Mouse (Mus musculus) midbrain, embryonic 13.5 days (tissue): ENCODE measurements around the gene Tacc3. TPM values are rescaled to one million over a fixed set of nuclear protein-coding genes. Genes with fewer than 3 reads are reported as not detected.
A peak's percentile ranks its signal among the peaks of the same experiment; 100 is the strongest.

Experiments used
- ATAC-seq: fragments of 200-750 bp; cut with Nextera tagmentation; 2 replicates; pipeline ENCODE4 v1.8.0; 2017; ENCODE audit warnings: mild to moderate bottlenecking, moderate TSS enrichment, moderate library complexity
- H3K27ac ChIP-seq: fragments of 300-500 bp; sonication (generic); 2 replicates; pipeline ENCODE4 v1.5.1; 2015; ENCODE audit warnings: inconsistent platforms, mild to moderate bottlenecking, moderate library complexity
- H3K27me3 ChIP-seq: fragments of 300-500 bp; sonication (generic); 2 replicates; pipeline ENCODE4 v1.6.1; 2015; ENCODE audit warnings: mild to moderate bottlenecking, inconsistent platforms
- H3K36me3 ChIP-seq: fragments of 300-500 bp; sonication (generic); 2 replicates; pipeline ENCODE4 v1.6.1; 2015; ENCODE audit warnings: mild to moderate bottlenecking, inconsistent platforms
- H3K4me1 ChIP-seq: fragments of 300-500 bp; sonication (generic); replicated peaks from 2 replicates; pipeline ENCODE4 v1.6.1; 2015; ENCODE audit warnings: inconsistent platforms
- H3K4me2 ChIP-seq: fragments of 300-500 bp; sonication (generic); replicated peaks from 2 replicates; pipeline ENCODE4 v1.6.1; 2015; ENCODE audit warnings: moderate library complexity, mild to moderate bottlenecking, inconsistent platforms
- H3K4me3 ChIP-seq: fragments of 300-500 bp; sonication (generic); replicated peaks from 2 replicates; pipeline ENCODE4 v1.5.1; 2015; ENCODE audit warnings: mild to moderate bottlenecking, inconsistent platforms
- H3K9ac ChIP-seq: fragments of 300-500 bp; sonication (generic); replicated peaks from 2 replicates; pipeline ENCODE4 v1.6.1; 2015; ENCODE audit warnings: mild to moderate bottlenecking, inconsistent platforms
- H3K9me3 ChIP-seq: fragments of 300-500 bp; sonication (generic); 2 replicates; pipeline ENCODE4 v1.6.1; 2016; ENCODE audit warnings: mild to moderate bottlenecking, inconsistent platforms
- WGBS: fragments of 180-500 bp; shearing (Covaris S2); methylation state at CpG from one replicate; pipeline ENCODE4 v1.1.7; 2015; 5-methylcytosine and 5-hydroxymethylcytosine counted together
- polyA plus RNA-seq: library from polyadenylated mRNA; unstranded; fragments of >200 nt; fragmentation: Nextera tagmentation; extraction: Ambion mirVana; gene quantifications from 2 replicates; pipeline ENCODE4 v1.2.1, GENCODE M21; 2015

Tacc3 gene
- polyA plus RNA-seq, 1 experiment from 2014 or later, result 84.6 TPM

- no peaks in the 10 kb centered on the region for H3K36me3 ChIP-seq
- no peaks in the 10 kb centered on the region for H3K9me3 ChIP-seq
- no peak overlapping the region for H3K9ac ChIP-seq
- H3K4me3 ChIP-seq, result no peak overlapping the region
- no peak overlapping the region for H3K4me2 ChIP-seq
- H3K4me1 ChIP-seq, result peaks cover 42% of the 10 kb centered on the region
- H3K27me3 ChIP-seq, result peaks cover 69% of the 10 kb centered on the region
- no peak for ATAC-seq
- no peak overlapping the region for H3K27ac ChIP-seq
- 84% methylated on average over 4 of the region's 4 CpGs for WGBS
Measured at GRCm38 (mm10) chr5:33687142-33687541, 29.2 kb downstream of the Tacc3 start.

GRCm38 (mm10) chr5:33688278-33689220 is 30.6 kb downstream of the Tacc3 start:
- Histone ChIP-seq H3K4me2 (peak overlapping the region; percentile 36), H3K4me1 (peaks cover 54% of the 10 kb centered on the region), H3K27me3 (peaks cover 76% of the 10 kb centered on the region), H3K4me3 (no peak overlapping the region), H3K9me3 (no peaks in the 10 kb centered on the region), H3K9ac (peak overlapping the region; percentile 54; the same call in 1 of the 2 replicates), H3K27ac (peak overlapping the region; percentile 80), H3K36me3 (no peaks in the 10 kb centered on the region)
- WGBS, result 34% methylated on average over 14 of the region's 14 CpGs
- no peak for ATAC-seq

- Histone ChIP-seq H3K27ac (peak overlapping the region; percentile 80), H3K27me3 (peaks cover 82% of the 10 kb centered on the region), H3K4me2 (peak overlapping the region; percentile 36), H3K4me3 (no peak overlapping the region), H3K4me1 (peaks cover 58% of the 10 kb centered on the region), H3K9me3 (no peaks in the 10 kb centered on the region), H3K36me3 (no peaks in the 10 kb centered on the region), H3K9ac (peak overlapping the region; percentile 54)
- WGBS, result 8% methylated on average over 20 of the region's 20 CpGs
- peak; percentile 90 for ATAC-seq
Measured at GRCm38 (mm10) chr5:33689221-33689844, 31.4 kb downstream of the Tacc3 start.

DNA sequence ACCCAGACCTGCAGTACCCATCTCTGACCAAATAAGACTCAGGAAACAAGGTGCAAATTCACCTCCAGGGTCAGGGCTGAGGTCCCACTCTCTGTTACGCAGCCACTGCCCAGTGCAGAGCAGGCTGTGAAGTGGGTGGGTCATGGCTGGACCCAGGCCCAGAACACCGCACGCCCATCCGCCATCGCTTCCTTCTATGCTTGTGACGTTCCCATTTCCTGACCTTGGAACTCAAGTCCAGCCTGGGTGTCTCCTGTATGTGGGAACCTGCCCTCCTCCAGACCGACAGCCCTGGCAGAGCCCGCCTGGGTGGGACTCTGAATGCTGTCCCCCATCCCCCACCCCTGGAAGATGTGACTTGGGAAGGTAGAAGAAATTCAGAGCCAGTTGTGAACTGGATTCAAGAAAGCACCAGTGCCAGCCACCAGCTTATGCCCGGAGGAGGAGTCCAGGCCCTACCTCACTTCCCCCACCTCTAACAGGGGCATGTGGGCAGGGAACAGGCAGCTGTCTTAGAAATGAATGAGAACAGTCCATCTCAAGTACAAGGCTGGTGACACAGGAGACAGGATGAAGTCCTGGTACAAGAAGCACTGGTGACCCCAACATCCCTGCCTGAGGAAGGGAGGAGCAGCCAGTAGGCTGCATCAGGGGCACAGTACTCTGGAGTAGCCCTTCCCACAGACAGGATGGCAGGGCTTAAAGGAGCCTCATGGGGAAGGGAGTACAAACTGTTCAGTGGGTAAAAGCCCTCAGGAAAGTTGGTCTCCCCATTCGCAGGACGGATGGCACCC is 32.1 kb downstream of the Tacc3 start:
- WGBS, result 51% methylated on average over 11 of the region's 11 CpGs
- H3K9ac ChIP-seq, result peak overlapping the region; percentile 54
- peaks cover 79% of the 10 kb centered on the region for H3K27me3 ChIP-seq
- no peaks in the 10 kb centered on the region for H3K9me3 ChIP-seq
- H3K4me1 ChIP-seq, result peaks cover 63% of the 10 kb centered on the region
- no peak overlapping the region for H3K4me3 ChIP-seq
- ATAC-seq, result peak; percentile 38
- no peaks in the 10 kb centered on the region for H3K36me3 ChIP-seq
- peak overlapping the region; percentile 36; the same call in 1 of the 2 replicates for H3K4me2 ChIP-seq
- H3K27ac ChIP-seq, result peak overlapping the region; percentile 77

DNA sequence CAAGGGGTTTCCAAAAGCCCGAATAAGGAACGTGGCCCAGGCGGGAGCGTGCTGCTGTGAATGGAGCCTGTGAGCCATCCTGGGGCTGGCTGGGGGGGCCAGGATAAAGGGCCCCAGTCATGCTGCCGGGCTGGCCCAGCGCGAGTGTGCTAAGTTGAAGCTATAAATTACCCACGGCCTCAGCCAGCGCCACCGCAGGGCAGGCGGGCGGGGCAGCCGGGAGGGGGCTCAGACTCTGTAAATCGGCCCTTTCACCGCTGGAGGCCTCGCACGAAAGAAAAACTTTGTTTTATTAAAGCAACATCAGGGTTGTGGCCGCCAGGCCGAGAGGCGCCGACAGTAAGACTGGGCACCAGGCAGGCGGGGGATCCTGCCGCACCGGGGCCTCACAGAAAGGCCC is 34.5 kb downstream of the Tacc3 start:
- Histone ChIP-seq H3K4me2 (peak overlapping the region; percentile 13), H3K9ac (0 out of 2 replicates have a peak overlapping the region, but pooled peaks have one; percentile 14), H3K36me3 (no peaks in the 10 kb centered on the region), H3K27me3 (peaks cover 71% of the 10 kb centered on the region), H3K27ac (peak overlapping the region; percentile 59), H3K4me3 (no peak overlapping the region), H3K9me3 (no peaks in the 10 kb centered on the region), H3K4me1 (peaks cover 84% of the 10 kb centered on the region)
- 2% methylated on average over 24 of the region's 24 CpGs for WGBS
- ATAC-seq, result no peak

GRCm38 (mm10) chr5:33694461-33694847 is 36.5 kb downstream of the Tacc3 start:
- peaks cover 74% of the 10 kb centered on the region for H3K27me3 ChIP-seq
- peak overlapping the region; percentile 81 for H3K4me2 ChIP-seq
- 23% methylated on average over 9 of the region's 9 CpGs for WGBS
- H3K9me3 ChIP-seq, result no peaks in the 10 kb centered on the region
- ATAC-seq, result peak; percentile 18
- peaks cover 89% of the 10 kb centered on the region for H3K4me1 ChIP-seq
- no peak overlapping the region for H3K9ac ChIP-seq
- peak overlapping the region; percentile 84 for H3K27ac ChIP-seq
- H3K36me3 ChIP-seq, result no peaks in the 10 kb centered on the region
- no peak overlapping the region for H3K4me3 ChIP-seq

DNA sequence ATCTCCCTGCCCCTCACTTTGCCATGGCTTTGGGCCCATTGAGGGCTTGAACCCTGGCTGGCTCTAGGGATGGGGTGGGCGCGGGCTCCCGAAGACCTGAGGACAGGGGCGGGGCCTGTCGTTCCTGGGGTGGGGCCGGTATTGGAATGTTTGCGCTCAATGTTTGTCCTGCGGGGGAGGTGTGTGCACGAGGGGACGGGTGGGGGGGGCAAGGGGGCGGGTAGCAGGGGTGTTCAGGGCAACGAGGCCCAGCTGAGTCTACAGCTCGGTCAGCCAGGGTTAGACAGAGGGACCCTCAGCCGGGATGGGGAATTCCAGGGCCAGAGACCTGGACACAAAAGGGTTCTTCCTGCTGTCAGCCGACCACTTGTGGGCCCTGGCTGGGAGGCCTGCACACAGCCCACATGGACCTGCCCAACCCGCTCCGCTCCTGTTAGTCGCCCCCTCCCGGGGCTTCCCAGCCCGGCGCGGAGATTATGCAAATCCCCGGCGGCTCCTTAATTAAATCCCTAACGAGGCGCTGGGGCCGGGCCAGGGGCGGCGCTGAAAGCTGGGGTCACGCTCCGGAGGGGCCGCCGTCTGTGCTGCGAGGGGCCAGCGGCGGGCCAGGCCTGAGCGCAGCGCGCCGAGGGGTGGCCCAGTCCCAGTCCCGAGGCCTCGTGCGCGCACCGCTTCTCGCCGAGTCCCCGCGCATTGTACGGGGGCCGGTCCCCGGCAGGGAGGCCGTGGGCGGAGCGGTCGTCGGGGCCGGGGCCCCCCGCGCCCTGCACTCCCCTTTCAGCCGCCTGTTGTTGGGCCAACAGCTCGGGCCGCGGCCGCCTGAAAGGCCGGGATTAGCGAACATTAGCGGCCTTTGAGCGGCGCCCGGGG is 37.2 kb downstream of the Tacc3 start:
- Histone ChIP-seq H3K4me2 (peak overlapping the region; percentile 81), H3K27me3 (peaks cover 78% of the 10 kb centered on the region), H3K27ac (peak overlapping the region; percentile 84), H3K9ac (peak overlapping the region; percentile 63), H3K9me3 (no peaks in the 10 kb centered on the region), H3K4me3 (peak overlapping the region; percentile 44), H3K36me3 (no peaks in the 10 kb centered on the region), H3K4me1 (peaks cover 89% of the 10 kb centered on the region)
- under 1% methylated on average over 70 of the region's 71 CpGs for WGBS
- peak; percentile 81 for ATAC-seq

DNA sequence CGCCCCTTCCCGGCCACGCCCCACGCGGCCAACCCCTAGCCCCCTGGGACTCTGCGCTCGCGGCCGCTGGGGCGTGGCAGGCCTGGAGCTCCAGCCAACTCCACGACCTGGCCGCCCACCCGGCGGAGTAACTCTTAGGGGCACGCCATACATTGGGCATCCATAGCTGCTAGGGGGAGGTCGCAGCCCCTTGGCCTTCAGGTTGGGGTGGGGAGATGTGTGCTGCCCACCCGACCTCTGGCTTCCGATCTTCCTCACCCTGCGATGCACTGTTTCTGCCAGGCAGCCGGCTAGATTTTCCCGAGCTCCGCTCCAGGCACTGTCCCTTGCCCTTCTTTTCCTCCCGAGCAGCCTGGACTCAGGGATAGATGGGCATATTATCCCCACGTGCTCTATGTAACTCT is 37.8 kb downstream of the Tacc3 start:
- Histone ChIP-seq H3K9me3 (no peaks in the 10 kb centered on the region), H3K27ac (peak overlapping the region; percentile 84), H3K9ac (peak overlapping the region; percentile 63), H3K27me3 (peaks cover 76% of the 10 kb centered on the region), H3K4me3 (peak overlapping the region; percentile 44), H3K36me3 (no peaks in the 10 kb centered on the region), H3K4me2 (peak overlapping the region; percentile 81), H3K4me1 (peaks cover 88% of the 10 kb centered on the region)
- WGBS, result under 1% methylated on average over 24 of the region's 24 CpGs
- ATAC-seq, result no peak; the same call in 1 of the 2 replicates

GRCm38 (mm10) chr5:33696430-33696829 is 38.5 kb downstream of the Tacc3 start:
- Histone ChIP-seq H3K9ac (no peak overlapping the region), H3K27me3 (peaks cover 77% of the 10 kb centered on the region), H3K4me3 (no peak overlapping the region), H3K4me1 (peaks cover 86% of the 10 kb centered on the region), H3K27ac (no peak overlapping the region), H3K9me3 (no peaks in the 10 kb centered on the region), H3K36me3 (no peaks in the 10 kb centered on the region), H3K4me2 (peak overlapping the region; percentile 81; the same call in 1 of the 2 replicates)
- WGBS, result 43% methylated on average over 5 of the region's 5 CpGs
- no peak for ATAC-seq

DNA sequence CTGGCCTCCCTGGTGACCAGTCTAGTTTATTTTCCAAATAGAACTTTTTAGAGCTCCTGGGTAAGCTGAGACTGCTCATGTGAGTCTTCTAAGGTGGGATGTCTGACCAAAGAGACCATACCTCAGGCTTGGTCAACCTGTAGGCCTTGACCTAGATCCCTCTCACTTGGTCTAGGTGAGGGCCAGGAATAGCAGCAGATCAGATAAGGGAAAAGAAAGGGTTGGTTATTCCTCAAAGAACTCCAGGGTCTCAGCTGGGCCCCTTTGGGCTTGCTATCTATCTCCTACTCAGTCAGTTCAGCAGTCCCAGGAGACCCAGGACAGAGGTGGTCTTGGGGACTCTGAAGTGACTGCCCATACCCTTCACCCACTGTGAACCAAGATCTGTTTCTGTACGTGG is 39.6 kb downstream of the Tacc3 start:
- no peaks in the 10 kb centered on the region for H3K9me3 ChIP-seq
- H3K4me2 ChIP-seq, result no peak overlapping the region
- peak overlapping the region; percentile 1; the same call in 1 of the 2 replicates for H3K27ac ChIP-seq
- H3K4me3 ChIP-seq, result no peak overlapping the region
- H3K4me1 ChIP-seq, result peaks cover 83% of the 10 kb centered on the region
- H3K9ac ChIP-seq, result no peak overlapping the region
- peaks cover 78% of the 10 kb centered on the region for H3K27me3 ChIP-seq
- H3K36me3 ChIP-seq, result no peaks in the 10 kb centered on the region
- 8% methylated on average over 1 of the region's 1 CpGs for WGBS
- ATAC-seq, result no peak
